Mouse (Mus musculus) hematopoietic multipotent progenitor cell, adult 10-12 weeks (in vitro differentiated cells): ENCODE results near the gene Brix1. TPM values are rescaled to one million over a fixed set of nuclear protein-coding genes. Genes with fewer than 3 reads are reported as not detected.

Experiments
- polyA plus RNA-seq: library from polyadenylated mRNA; stranded (reverse); fragments of >175 nt; gene quantifications from 2 replicates; pipeline ENCODE4 v1.2.3, GENCODE M21; 2012; ENCODE audit warnings: low replicate concordance

Brix1 gene
- polyA plus RNA-seq, result 14.6 and 23.0 TPM in 2 replicates

DNA sequence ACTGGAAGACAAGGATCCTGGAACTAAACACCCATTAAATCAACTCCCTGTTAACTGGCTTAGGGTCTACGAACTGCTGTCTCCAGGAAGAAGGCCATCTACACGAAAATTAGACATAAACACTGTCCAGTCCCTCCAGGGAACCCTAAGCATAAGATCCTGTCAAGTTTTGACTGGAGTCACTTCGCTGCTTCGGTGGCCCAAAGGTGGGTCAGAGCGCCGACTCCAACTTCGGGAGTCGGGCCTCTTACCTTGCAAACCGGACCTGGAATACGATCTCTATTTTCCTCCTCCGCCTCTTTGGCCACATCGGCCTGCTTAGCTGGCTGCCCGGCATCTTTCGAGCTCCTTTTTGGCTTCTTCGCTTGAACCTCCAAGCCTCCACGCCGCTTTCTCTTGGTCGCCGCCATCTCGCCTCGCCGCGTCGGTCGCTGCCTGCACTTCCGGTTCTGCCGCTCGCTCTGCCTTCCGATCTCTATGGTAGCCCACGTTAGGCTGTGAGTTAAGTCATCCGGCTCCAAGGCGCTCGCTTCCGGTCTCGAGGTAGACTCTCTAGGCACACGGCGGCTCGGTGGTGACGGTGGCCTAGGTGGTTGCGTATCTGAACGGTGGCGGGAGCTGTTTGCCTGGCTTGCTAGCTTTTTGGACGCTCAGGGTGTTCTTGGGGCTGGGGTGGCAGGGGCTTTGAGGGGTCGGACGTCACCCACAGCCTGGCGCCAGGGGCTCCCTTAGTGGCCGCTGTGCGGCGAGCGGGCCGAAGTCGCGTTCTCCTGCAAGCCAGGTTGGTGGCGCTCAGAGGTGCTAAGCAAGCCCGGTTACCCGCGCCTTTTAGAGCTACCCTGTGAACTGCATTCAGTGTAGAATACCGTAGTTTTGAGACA, at the start of gene Brix1, which contains the start of gene Rad1:
Brix1 (minus strand) TSS at position 464 of the 881 bp plus-strand sequence.
Rad1 (plus strand) TSS at position 535 of the 881 bp plus-strand sequence.

DNA sequence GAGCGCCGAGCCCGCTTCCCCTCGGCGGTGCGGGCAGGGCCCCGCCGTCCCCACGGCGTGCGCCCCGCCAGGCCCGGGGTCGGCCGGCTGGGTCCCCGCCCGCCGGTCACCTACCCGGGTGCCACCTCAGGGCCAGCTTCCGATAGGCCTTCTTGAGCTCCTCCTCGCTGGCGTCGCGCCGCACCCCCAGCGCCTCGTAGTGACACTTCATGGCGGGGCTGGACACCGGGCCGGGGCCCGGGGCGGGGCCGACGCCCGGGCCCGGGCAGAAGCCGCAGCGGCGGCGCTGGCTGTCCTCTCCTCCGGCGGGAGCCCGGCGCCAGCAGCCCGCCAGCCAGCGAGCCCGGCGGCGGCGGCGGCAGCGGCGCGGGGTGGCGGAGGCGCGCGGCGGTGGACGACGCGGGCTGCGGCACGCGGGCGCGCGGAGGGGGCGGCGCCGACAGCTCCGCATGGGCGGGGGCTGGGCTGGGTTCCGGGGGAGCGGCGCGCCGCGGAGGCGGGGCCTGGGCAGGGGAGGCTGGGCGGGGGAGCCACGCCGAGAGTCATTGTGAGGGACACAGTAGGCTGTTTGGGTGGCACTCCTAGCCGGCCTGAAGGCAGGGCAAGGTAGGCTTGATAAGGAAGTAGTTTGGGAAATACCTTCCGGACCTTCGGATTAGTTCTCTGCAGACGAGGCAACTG, 15.5 kb downstream of the Brix1 start, which contains the start of gene Dnajc21:
Dnajc21 (minus strand) TSS at position 366 of the 681 bp plus-strand sequence.

Other genes starting within 250 kb of the Brix1 start
- gene Gm21973, start 160.6 kb downstream of the Brix1 start, polyA plus RNA-seq, result not detected in 2 replicates
- not detected in 2 replicates for gene Agxt2, start 127.4 kb downstream of the Brix1 start, polyA plus RNA-seq
- gene Dnajc21, start 15.4 kb downstream of the Brix1 start, polyA plus RNA-seq, result 6.6 and 9.1 TPM in 2 replicates
- gene Rad1, start 71 bp upstream of the Brix1 start, polyA plus RNA-seq, result 7.8 and 13.8 TPM in 2 replicates
- gene Ttc23l, start 72.7 kb upstream of the Brix1 start, polyA plus RNA-seq, result not detected in 2 replicates
- gene Rai14, start 228.7 kb upstream of the Brix1 start, polyA plus RNA-seq, result 0.08 and 0.30 TPM in 2 replicates